Mouse (Mus musculus) olfactory bulb, adult 2 months (tissue): ENCODE measurements around the gene Ankrd23.

Experiments used
- CTCF ChIP-seq: fragments of 200-500 bp; IDR thresholded peaks from 2 replicates; pipeline ENCODE4 v1.5.1; 2012; ENCODE audit warnings: low read depth, mild to moderate bottlenecking, low read length, moderate library complexity; ENCODE audit not compliant: insufficient read depth
- POLR2A ChIP-seq: fragments of 200-500 bp; IDR thresholded peaks from 2 replicates; pipeline ENCODE4 v1.6.1; 2012; ENCODE audit warnings: mild to moderate bottlenecking, low read depth, low read length, moderate library complexity; ENCODE audit not compliant: insufficient read depth

DNA sequence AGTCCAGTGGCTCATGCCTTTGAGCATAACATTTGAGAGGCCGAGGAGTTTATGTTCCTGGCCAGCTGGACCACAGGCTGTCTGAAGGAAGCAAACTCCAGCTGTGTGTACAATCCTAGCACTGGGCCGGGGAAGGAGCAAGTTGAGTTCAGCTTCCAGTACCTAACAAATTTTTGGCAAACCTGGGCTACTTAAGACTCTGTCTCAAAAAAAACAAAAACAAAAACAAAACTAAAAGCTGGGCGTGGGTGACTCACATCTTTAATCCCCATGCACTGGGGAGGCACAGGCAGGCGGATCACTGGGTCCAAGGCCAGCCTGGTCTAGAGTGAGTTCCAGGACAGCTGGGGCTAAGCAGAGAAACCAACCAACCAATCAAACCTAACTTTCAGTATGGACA lies 32.1 kb upstream of the Ankrd23 start:
- TF ChIP-seq CTCF (no peak), POLR2A (no peak)
